Mouse (Mus musculus): ENCODE measurements around the gene Kifc3.

DNA sequence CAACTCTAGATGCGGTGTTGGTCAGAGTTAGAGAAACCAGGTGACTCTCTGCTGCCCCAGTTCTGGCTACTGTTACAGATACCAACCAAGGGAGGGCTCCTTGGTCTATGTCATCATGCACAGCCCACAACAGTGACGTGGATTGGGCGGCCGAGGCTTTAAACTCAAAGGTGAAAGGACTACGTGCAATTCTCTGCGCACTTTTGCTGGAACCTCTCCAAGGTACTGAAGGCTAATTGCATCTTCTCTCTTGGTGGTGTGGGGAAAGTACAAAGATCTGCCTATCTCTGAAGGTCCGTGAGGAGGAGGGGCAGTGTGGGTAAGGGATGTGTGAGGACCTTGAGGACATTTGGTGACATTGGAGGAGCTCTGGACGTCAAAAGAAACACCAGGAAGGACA lies 44.0 kb downstream of the Kifc3 start:
- no peak for TF ChIP-seq CTCF (IDR thresholded peaks at IDR 0.05; ENCODE audit: borderline replicate concordance, extremely low read depth, insufficient read depth, insufficient read length)
- TF ChIP-seq POLR2A (IDR thresholded peaks at IDR 0.05; ENCODE audit: borderline replicate concordance, extremely low read depth, insufficient read depth, insufficient read length, poor library complexity, severe bottlenecking): no peak
